ENCODE assay signal across 24 mouse cellular contexts in the genomic region with DNA sequence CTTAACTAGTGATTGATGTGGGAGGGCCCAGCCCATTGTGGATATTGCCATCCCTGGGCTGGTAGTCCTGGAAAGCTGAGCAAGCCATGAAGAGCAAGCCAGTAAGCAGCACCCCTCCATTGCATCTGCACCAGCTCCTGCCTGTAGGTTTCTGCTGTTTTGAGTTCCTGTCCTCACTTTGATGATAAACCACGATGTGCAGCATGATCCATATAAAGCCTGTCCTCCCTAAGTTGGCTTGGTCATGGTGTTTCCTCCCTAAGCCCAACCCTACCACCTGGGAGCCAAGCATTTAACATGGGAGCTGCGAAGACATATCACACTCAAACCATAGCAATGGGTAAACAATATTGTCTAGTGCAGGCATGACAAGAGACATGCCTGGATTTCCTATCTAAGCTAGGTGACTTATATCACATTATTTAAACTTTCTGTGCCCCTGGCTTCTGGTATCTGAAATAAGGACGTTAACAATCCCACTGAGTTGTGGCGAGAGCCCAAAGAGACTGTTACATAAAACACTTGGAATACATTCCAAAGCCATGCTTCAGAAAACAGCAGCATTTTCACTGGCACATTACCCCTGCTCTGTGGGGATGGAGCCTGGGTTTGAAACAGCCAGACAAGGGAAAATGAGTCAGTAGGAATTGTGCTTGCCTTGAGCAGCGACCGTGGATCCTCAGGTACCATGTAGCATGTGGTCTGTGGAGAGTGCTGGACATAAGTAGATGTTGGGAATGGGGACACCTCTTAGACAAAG. TPM values are rescaled to one million over a fixed set of nuclear protein-coding genes. Genes with fewer than 3 reads are reported as not detected.
A peak's percentile ranks its signal among the peaks of the same experiment; 100 is the strongest.
DNase-seq lines count a peak whose midpoint lies in the region; ATAC-seq and TF ChIP-seq lines count a peak whose summit lies in the region.
"Had no signal": no experiment of that assay in that cellular context is flagged by ENCODE, and none has a peak within 500 bp of the region (broad histone marks: within the 10 kb centered on the region; RNA-seq: fewer than 3 reads in every experiment).

No protein-coding gene starts in this region.

- H3K36me3 ChIP-seq in intestine, postnatal 0 days (ENCODE audit: control insufficient read depth, insufficient read depth) = no peaks in the 10 kb centered on the region
- H3K36me3 ChIP-seq: G1E; hindbrain, embryonic 10.5 days; intestine, embryonic 15.5 days; limb, embryonic 12.5 days; midbrain, embryonic 12.5 days had no signal

- peak; percentile 73 for ATAC-seq in frontal cortex, adult (ENCODE audit: low TSS enrichment)
- no peak for ATAC-seq in intestine, postnatal 0 days
- ATAC-seq: forebrain, embryonic 14.5 days; hindbrain, embryonic 16.5 days; intestine, embryonic 15.5 days had no signal

- no peaks in the 10 kb centered on the region for H3K4me1 ChIP-seq in intestine, postnatal 0 days (replicated peaks; ENCODE audit: control insufficient read depth, insufficient read depth, low read length)
- H3K4me1 ChIP-seq: hindbrain, embryonic 10.5 days; intestine, embryonic 15.5 days; limb, embryonic 12.5 days; midbrain, embryonic 12.5 days had no signal

- TF ChIP-seq CTCF in intestine, postnatal 0 days (IDR thresholded peaks at IDR 0.05; ENCODE audit: low read depth) = no peak

- 82% methylated on average over 6 of the region's 6 CpGs for WGBS in intestine, postnatal 0 days

- no peak overlapping the region for H3K4me3 ChIP-seq in intestine, postnatal 0 days (ENCODE audit: low read depth, low read length)
- H3K4me3 ChIP-seq: hindbrain, embryonic 10.5 days; intestine, embryonic 15.5 days; limb, embryonic 12.5 days; midbrain, embryonic 12.5 days had no signal

- no peak overlapping the region for H3K4me2 ChIP-seq in intestine, postnatal 0 days (replicated peaks; ENCODE audit: low read depth)
- H3K4me2 ChIP-seq: intestine, embryonic 15.5 days; limb, embryonic 12.5 days; midbrain, embryonic 12.5 days had no signal

- no peak overlapping the region for H3K9ac ChIP-seq in intestine, postnatal 0 days (ENCODE audit: low read depth, low read length)
- H3K9ac ChIP-seq: intestine, embryonic 15.5 days; limb, embryonic 12.5 days; midbrain, embryonic 12.5 days had no signal

- no peak for DNase-seq in frontal cortex, postnatal 25 days (ENCODE audit: low spot score in 2 of 2)
- peak; percentile 53 for DNase-seq in lung, postnatal 25 days (ENCODE audit: low spot score)
- no peak for DNase-seq in lung, postnatal 10 days
- DNase-seq in 3T3-L1 (ENCODE audit: low read depth, low spot score) = peak; percentile 54
- peak; percentile 59 for DNase-seq in brain, adult 2 months (ENCODE audit: low read depth, low spot score)
- DNase-seq: adrenal gland, postnatal 25 days; cerebellum, adult 2 months; cerebellum, postnatal 14 days; heart, postnatal 14 days; kidney, adult 8-10 months; kidney, postnatal 4 days; retina, postnatal 1 day; spleen, adult 18-20 months; thymus, postnatal 14 days had no signal

- H3K9me3 ChIP-seq in intestine, postnatal 0 days (ENCODE audit: control insufficient read depth) = no peaks in the 10 kb centered on the region
- H3K9me3 ChIP-seq: intestine, embryonic 15.5 days had no signal

- H3K27ac ChIP-seq in intestine, postnatal 0 days (ENCODE audit: low read depth, low read length) = no peak overlapping the region
- H3K27ac ChIP-seq: hindbrain, embryonic 10.5 days; intestine, embryonic 15.5 days; kidney, postnatal 0 days; limb, embryonic 12.5 days; midbrain, embryonic 12.5 days had no signal

- H3K27me3 ChIP-seq in intestine, postnatal 0 days (replicated peaks; ENCODE audit: control insufficient read depth, insufficient read depth, low read length) = no peaks in the 10 kb centered on the region
- H3K27me3 ChIP-seq: intestine, embryonic 15.5 days; limb, embryonic 12.5 days had no signal

RNA-seq across cellular contexts. Expression of a gene that starts 41.6 kb away (rescaled TPM):
- polyA plus RNA-seq in intestine, postnatal 0 days (2015; fragmentation: Nextera tagmentation; extraction: Ambion mirVana) = 1.1 and 1.7 TPM in 2 replicates

Comparison
In these comparisons a context has a peak if more than half of its experiments do, and no peak if none do; other contexts are left out.
1. DNase-seq: peak in lung, postnatal 25 days (single experiment), 3T3-L1 (single experiment) and brain, adult 2 months (single experiment); none in frontal cortex, postnatal 25 days (0 of 2) and lung, postnatal 10 days (single experiment).